Mouse (Mus musculus): ENCODE data around the gene Meltf.
A peak's percentile ranks its signal among the peaks of the same experiment; 100 is the strongest.

Gene Meltf

DNA sequence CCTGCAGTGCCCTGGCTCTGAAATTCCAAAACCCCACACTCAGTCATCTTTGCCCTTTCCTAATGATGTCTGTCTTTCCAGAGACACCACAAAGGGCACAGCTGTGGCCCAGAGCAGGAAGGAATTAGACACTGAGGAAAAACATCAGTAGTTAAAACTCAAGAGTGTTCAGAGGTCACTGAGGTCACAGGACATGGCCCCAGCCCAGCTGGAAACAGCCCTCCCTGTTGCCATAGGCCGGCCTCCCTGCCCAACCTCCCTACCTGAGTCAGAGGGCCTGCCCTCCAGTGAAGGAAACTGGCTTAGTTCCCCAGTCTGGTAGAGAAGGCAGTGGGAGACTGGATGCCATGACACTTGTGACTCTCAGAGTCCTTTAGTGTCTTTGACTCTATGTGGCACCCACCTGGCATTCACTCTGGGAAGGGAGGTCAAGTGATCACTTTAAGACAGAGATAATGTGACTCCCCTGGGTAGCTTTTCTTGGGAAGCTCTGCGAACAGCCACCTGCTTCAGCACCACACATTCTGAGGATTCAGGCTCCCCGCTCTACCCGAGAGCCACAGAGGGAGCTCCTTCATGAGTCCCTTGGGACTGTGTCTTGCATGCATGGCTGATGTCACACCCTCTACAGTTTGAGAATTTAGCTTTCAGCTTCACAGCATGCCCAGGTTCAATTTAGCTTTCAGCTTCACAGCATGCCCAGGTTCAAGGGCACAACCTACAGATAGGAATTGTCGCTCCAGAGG lies 15.0 kb downstream of the Meltf start:
- no peak for DNase-seq (ENCODE audit: extremely low read depth, low read depth)

DNA sequence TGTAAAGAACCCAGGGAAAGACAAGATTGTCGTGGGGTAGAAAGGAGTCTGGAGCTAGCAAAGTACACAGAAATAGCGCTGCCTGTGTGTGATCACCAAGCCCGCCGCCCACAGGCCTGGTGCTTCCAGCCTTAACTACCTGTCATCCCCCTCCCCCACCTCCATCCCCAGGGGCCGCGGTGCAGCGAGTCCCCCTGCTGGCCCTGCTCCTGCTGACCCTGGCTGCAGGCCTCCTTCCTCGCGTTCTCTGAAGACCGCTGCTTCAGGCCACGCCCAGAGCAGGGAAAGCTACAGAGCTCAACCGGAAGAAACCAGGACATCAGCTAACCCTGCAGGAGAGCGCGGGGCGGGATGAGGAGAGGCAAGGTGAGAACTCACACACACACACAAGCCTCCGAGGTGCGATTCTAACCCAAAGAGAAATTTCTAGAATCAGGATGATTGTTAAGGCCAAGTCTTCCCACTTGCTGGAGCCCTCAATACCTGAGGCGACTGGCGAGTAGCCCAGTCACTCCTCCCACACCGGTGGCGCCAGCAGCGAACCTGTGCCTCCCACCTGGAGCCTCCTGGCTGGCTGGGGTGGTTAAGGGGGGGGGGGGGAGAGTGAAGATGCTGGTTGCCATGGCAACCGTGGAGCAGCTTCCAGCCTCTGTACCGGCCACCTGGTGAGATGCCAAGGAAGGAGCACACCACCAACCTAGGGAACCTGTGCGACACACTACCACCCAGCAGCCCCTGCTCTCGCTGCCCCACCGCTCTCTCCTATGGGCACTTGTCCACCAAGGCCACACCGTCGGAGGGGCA lies 18.6 kb downstream of the Meltf start:
- DNase-seq (ENCODE audit: extremely low read depth, low read depth): no peak

DNA sequence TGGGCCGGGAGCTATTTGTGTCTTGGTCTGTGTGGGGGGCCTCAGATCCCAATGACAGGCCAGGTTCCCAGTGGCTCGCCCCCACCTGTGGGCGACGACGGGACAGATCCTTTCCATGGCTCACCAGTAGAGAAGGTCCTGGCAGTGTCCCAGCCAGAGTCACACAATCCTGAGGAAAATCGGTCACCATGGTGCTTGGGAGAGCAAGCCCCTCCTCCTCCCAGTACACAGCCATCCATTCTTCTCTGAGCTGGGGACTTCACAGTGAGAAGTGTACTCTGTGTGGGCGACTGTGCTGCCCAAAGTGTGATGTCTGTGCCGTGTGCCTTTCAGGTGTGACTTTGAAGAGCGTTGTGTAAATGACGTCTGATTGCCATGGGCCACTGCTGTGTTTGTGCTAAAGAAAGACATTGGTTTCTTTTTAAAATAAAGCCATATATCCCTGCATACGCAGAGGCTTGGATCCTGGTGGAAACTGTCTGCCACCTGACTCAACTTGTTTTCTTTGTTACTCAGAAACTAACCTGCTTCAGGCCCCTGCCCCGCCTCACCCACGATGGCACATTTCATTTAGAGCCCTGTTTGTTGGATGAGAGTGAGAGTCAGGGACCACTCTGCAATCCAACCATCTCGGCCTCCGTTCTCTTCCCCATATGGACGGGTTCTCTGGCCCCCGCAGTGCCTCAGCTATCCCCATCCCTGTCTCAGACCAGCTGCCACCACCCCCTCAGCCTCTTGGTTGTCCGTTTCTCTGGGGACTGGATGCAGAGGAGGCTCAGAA lies 20.1 kb downstream of the Meltf start:
- no peak for DNase-seq (ENCODE audit: extremely low read depth, low read depth)

DNA sequence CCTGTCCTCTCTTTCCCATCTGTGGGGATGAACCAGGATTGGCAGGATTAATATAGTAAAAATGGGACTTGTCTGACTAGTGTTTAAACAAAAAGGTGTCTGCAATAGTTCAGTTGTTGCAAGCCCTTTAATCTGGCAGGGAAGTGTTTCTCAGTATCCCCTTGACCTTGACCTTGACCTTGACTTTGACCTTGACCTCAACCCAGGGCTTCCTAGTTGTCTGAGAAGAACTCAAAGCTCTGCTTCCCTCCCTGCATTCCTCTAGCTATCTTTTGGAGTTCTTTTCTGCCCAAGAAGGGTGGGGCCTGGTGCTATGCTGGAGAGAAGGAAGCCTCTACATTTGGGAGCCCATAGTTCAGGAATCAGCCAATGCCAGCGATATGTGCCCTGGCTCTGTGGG lies 23.3 kb downstream of the Meltf start:
- no peak for DNase-seq (ENCODE audit: extremely low read depth, low read depth)

DNA sequence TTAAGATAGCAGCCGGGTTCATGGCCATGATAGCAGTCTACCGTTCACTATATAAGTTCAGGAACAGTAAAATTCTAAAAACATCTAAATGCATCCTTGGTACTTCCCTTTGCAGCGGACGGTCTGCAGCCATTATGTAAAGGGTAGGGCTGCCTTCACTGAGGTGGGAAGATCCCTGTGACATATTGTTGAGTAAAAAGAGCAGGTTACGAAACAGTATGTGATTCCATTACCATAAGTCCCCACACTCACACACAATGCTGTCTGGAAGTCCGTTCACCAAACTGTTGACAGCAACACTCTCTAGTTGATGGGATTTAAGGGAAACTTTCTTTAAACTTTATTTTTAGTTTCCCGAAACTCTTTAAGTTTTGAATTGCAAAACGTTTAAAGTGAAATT lies 24.6 kb downstream of the Meltf start:
- no peak for DNase-seq (ENCODE audit: extremely low read depth, low read depth)

DNA sequence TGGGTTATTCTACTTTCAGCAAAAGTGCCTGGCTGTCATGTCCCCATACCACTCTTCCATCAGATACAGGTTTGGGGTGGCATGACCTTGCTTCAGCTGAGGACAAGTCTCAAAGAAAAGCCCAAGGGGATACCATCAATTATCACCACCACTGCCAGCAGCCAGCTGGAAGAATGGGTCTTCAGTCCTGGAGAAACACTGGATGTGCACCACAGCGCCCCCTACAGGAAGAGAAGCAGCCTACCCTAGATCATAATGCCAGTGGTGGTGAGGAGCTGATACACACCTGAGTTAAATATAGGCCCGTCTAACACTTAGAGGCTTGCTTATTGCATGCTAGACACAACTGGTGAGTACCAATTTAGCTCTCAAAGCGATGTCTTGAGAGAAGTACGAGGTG lies 26.7 kb downstream of the Meltf start:
- no peak for DNase-seq (ENCODE audit: extremely low read depth, low read depth)

DNA sequence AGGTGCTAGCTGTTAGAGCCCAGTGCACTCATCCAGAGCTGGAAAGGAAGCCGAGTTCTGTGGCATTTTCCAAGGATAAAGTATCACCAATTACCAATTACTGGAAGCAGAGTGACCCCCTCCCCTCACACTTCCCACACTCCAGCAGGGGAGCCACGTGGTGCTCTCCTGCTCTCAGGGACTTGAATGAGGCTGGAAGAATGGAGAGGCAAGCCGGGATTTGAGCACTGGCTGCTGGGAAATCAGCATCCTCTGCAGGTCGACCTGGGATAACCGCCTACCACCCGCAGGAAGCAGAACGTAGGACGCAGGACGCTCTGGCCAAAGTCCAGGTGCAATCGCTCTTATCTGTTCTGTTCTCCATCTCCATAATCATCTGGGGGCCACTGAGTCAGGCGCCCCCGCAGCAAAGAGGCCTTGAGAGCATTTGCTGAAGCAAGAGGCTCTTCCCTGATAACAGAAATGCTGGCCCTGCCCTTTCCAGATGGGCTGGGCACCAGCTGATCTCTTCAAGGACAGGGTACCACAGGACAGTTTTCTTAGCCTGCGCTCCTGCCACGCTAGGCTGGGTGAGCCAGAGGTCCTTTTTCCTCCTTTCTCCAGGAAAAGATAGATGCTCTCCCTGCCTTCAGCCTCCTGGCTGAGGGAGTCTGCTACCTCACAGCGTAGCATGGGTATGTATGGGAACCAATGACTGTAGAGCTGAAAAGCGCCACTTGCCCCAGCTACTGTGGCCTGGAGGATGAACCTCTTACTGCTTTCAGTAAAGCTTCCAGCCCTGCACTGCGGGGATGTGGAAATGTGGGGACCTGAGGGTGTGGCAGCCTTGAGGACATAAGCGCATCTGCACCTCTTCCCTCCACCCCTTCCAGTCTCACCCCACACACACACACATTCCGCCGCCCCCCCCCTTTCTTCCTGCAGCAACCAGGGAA lies 27.5 kb downstream of the Meltf start:
- DNase-seq (ENCODE audit: extremely low read depth, low read depth): no peak

DNA sequence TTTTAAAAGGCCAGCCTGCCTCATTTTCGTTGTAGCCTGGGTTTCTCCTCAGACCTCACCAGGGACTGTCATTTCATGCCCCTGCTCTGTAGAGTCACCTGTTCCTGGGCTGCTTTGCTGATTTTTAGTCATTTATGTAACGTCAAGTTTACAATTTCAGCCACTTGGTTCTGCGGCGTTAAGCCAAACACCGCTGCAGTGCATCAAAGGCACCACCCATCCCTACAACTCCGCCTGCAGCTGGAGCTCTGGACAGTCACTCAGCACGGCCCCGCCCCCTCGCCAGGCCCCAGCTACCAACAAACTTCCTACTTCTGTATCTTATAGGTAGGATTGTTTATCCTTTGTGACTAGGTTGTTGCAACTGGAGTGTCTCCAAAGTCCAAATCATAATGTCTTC lies 28.3 kb downstream of the Meltf start:
- DNase-seq (ENCODE audit: extremely low read depth, low read depth): peak; percentile 52

DNA sequence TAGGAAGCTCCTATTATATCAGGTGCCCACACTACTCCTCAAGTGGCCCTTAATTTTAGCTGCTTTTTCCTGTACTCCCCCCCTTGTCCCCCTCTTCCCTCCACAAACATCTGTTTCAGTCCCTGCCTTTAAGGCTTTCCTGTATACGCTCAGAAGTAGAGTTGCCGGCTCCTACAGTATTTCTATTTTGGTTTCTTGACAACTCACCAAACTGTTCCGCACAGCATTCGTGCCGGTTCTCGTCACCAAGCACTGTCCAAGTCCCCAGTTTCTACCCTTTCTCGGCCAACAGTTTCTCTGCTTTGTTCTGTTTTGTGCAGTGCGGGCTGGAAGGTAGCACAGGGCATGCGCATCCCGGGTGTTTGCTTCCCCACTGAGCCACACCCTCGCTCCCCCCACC lies 30.3 kb downstream of the Meltf start:
- no peak for DNase-seq (ENCODE audit: extremely low read depth, low read depth)

DNA sequence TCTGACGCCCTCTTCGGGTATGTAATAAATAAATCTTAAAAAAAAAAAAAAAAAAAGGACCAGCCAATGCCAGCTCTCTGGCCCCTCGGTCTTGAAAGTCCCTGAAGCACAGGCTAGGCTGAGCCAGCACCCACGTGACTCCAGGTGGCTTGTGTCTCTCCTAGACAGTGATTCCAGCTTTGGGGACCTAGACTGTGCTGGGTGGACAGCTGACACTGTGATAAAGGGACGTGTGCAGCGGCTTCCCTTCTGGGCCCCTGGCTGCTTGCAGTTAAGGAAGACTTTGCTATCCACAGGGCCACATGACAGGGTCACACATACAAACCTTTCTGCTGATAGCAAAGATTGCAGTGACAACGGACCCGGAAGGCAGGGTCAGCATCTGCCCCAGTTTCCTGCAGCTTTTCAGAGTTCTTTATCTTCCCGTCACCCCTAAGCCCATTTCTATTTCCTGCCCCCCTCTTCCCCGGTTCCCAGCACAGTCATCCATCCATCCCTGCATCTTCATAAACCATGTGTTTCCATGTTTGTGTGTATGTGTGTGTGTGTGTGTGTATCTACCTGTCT lies 31.8 kb downstream of the Meltf start:
- DNase-seq (ENCODE audit: extremely low read depth, low read depth): no peak

DNA sequence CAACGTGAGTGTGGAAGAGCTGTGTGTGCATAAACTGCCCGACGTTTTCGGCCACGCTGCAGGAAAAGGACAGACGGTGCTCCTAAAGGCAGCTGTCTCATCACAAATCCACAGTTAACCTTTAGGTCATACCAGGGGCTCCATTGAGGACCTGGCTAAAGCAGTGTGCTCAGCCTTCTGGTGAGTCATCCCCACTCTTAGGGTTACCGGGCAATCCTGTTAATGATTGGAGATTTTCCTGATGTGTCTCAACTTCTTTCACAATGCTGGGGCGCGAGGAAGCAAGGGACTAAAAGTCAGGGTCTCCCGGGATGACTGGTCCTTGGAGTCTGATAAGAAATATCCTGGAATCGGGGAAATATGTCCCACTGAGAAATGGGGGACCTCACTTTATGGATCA lies 39.2 kb downstream of the Meltf start:
- DNase-seq (ENCODE audit: extremely low read depth, low read depth): no peak

DNA sequence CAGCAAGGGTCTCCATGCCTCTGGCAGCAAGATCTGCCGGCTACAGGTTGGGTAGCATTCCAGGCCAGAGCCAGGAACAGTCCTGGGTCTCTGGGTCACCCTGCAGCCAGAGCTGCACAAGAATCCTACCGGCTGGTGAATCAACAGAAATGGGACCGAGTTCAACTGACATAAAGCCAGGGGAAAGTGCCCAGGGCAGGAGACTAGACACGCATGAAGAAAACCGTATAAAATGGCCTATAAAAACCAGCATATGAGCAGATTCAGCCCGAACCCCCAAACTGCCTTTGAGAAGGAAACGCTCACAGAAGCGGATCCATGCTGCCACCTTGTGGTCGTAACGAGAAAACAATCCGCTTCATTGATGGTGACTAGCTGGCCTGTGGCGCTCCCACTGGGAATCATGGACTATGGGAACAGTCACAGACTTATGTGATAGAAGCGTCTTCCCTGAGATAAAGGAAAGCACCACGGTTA lies 39.7 kb downstream of the Meltf start:
- peak; percentile 51 for DNase-seq (ENCODE audit: extremely low read depth, low read depth)

DNA sequence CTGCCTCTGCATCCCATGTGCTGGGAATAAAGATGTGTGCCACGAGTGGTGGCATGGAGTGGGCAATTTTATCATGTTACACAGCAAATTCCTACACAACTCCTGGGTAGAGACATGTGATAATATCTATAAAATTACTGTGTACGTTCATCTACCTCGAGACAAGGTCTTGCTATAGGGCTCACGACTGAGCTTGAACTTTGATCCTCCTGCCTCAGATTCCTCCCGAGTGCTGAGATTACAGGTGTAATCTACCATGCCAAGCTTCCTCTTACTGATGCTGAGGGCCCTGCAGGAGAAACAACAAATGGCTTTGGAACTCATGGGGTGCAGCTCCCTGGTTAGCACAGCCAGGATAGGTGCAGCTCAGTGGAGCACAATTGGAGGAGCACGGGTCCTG lies 45.8 kb downstream of the Meltf start:
- no peak for DNase-seq (ENCODE audit: extremely low read depth, low read depth)

DNA sequence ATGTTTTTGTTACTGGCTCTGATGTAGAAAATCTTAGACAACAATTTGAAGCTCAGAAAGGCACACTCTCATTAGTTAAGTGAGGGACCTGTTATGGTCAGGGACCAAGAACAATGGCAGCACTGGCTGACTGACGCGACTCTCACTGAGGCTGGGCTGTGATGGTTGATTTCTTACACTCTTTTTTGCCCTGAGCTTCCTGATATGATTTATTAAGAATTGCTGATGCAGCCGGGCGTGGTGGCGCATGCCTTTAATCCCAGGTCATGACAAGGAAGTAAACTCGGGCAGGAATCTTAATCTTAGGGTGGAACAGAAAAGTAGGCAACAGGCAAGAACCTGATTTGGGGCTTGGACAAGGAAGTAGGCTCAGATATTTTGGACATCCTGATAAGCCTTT lies 47.5 kb downstream of the Meltf start:
- DNase-seq (ENCODE audit: extremely low read depth, low read depth): no peak

DNA sequence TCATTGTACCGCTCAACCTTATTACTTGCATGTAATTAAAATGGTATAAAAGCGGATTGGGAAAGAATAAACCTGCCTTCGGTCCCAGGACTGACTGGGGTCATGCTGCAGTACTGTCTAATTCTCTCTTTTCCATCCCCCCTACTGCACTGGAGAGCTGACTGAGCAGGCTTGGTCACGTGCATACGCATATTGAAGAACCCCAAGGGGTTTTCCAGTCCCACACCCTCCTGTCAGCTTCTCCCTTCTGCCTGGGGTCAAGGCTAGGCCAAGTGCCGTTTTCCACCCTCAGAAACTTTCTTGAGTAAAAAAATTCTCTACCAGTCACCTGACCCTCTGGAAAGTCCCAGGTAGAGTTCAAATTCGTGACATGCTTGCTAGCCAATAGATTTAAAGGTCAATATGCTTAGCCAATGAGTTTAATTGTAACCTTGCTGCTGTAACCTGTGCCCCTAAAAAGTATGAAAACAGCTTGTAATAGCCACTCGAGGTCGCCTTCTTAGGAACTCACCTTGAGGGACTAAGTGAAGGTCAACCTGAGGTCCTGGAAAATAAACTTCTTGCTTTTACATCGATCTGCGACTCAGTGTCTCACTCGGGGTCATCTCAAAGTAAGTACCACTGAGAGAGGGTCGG lies 48.1 kb downstream of the Meltf start:
- DNase-seq (ENCODE audit: extremely low read depth, low read depth): no peak

DNA sequence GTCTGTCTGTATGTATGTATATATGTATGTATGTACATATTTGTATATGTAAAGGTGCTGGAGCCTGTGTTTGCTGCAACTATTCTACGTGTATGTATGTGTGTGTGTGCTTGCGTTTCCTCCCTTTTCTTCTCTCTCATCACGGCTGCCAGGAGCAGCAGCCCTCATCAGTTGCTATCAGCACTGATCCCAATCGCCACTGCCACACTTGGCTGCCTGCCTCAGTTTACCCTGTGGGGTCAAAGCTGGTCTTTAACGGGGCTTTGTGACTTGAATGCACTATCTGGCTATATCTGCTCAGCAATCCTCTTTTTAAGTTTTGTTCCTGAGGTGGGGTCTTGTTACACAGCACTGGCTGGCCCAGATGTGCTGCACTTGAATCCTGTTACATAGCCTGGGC lies 48.8 kb downstream of the Meltf start:
- DNase-seq (ENCODE audit: extremely low read depth, low read depth): no peak

DNA sequence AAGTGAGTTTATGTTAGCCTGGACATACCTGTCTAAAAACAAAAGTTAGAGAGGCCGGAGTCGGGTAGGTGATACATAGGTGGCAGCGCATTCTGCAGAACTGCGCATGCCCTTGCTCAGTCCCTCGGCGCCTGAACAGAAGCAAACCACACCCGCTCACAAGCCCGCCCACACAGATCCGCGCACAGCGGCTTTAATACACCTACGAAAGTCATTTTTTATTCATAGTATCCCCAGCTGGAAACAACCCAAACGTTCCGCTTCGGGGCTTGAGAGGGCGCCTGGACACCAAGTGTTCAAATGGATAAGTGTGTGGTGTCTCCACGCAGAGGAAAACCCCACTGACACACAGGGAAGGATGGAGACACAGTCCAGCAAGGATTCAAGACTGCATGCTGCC lies 52.7 kb downstream of the Meltf start:
- no peak for DNase-seq (ENCODE audit: extremely low read depth, low read depth)

DNA sequence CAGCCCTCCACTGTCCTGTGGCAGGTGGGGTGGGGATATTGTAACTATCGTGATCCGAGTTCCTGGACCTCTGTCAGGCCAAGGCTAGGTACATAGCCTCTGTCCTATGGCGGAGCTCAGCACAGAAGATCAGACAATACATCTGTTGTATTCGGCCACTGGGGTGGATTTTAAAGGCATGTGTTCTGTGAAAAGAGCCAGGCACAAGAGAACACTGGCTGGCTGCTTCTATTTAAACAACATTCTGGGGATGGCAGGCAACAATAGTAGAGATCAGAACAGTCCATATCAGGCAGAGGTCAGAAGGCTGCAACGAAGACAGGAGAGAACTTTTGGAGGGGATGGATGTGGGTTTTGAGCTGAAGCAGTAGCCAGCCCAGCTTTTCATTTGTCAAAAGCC lies 53.6 kb downstream of the Meltf start:
- no peak for DNase-seq (ENCODE audit: extremely low read depth, low read depth)

DNA sequence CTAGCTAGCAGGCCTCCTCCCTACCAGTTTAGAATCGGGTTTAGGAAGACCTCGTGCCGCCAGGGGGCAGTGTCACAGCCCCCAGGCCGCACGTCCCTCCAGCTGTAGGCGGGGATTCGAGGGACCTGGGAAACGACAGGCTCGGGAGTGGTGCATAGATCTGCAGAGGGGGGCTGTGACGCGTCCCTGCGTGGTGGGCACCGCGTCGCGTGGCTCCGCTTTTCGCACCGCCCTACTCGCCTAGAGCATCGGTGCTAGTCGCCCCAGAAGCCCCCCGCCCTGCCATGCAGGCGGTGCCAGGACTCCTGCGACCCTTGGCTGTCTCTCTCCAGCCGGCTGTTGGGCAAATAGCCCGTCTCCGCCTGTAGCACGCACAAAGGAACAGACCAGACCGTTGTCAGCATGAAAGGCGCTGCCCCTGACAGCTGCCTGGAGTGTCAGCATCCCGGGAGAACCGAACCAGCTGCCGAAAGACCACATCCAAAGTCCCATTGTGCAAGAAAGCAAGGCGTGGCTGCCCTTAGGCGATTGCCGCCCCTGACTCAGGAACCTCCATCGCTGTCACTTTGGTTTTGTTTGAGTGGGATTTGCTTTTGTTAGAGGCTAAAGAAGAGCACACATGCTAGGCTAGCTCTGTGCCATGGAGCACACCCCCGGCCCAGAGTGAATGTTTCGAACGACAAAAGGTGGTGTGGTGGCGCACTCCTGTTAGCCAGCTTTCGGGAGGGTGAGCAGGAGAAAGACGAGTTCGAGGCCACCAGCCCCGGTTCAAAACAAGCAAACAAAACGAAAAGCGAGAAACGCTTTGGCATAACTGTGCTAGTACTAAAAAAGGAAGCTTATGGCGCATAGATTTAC lies 54.5 kb downstream of the Meltf start:
- peak; percentile 77 for DNase-seq (ENCODE audit: extremely low read depth, low read depth)
